Mouse (Mus musculus) small intestine, adult 2 months (tissue): ENCODE measurements around the gene Fosl1.

Experiments used
- CTCF ChIP-seq: fragments of 200-500 bp; IDR thresholded peaks from 2 replicates; pipeline ENCODE4 v1.5.1; 2012; ENCODE audit warnings: low read depth, mild to moderate bottlenecking, control low read depth, inconsistent platforms, low read length, moderate library complexity, mixed read lengths; ENCODE audit not compliant: insufficient replicate concordance, insufficient read length; ENCODE audit errors: extremely low read depth
- POLR2A ChIP-seq: fragments of 200-500 bp; IDR thresholded peaks from 2 replicates; pipeline ENCODE4 v1.6.1; 2012; ENCODE audit warnings: low read depth, mild to moderate bottlenecking, control low read depth, inconsistent platforms, low read length, moderate library complexity

DNA sequence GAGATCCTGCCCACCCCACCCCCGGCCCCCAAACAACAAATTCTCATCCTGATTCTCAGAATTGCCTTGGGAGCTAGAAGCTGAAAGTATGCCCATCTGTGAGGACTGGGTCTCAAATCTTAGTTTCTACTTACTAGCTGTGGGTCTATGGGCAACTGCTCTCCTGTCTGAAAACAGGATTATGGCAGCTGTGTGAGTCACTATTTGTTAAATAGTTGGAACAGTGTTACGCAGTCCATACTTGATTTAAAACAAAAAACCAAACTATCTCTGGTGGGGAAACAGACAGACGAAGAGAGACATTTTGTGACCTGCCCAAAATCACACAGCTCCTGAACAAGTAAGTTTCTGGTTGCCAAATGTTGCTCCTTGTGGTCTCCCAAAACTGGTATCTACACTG is 2.3 kb downstream of the Fosl1 start:
- TF ChIP-seq CTCF, result no peak
- TF ChIP-seq POLR2A, result no peak
